Mouse (Mus musculus): ENCODE data around the gene Qrfpr. TPM values are rescaled to one million over a fixed set of nuclear protein-coding genes. Genes with fewer than 3 reads are reported as not detected.

The Qrfpr gene
- polyA plus RNA-seq, 1 experiment from 2014 or later: not detected

DNA sequence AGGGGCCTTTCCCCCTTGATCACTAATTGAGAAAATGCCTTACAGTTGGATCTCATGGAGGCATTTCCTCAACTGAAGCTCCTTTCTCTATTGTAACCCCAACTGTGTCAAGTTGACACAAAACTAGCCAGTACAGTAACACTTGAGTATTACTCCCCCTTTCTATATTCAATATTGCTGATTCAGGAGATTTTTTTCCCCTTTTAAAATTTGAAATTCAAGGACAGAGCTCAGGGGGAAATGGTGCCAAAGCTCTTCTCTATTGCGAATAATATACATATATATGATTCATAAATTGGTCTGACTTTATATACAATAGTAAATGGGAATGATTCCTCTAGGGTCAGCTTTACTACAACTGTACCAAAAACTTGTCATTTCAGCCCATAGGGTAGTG lies 71.6 kb downstream of the Qrfpr start:
- Histone ChIP-seq H3K36me3 (replicated peaks) (no peaks in the 10 kb centered on the region), H3K9ac (no peak overlapping the region), H3K27me3 (no peaks in the 10 kb centered on the region), H3K4me1 (replicated peaks) (peaks cover 17% of the 10 kb centered on the region), H3K4me3 (replicated peaks) (peak overlapping the region; percentile 78), H3K27ac (replicated peaks) (no peak overlapping the region), H3K9me3 (replicated peaks) (no peaks in the 10 kb centered on the region), H3K4me2 (peak overlapping the region; percentile 89)
- 6% methylated on average over 1 of the region's 1 CpGs for WGBS (ENCODE audit: insufficient replicate concordance)
- no peak for ATAC-seq (ENCODE audit: insufficient read depth)

DNA sequence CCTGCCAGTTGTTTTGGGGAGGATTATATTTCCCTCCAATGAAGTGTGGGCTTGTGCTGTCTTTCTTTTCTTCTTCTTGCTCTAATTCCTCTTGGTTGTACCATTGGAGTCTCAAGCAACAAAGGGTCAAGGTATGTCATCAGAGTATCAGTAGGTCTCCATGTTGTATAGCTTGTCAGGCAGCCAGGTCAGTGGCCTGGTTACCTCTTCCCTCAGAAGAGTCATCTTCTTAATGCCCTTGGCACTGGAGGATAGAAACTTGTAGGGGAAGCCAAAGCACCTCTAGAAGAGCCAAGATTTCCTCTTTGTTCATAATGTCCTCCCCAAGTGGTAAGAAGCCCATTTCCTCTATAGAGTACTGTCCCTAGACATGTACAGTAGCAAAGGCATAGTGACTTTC lies 83.1 kb downstream of the Qrfpr start:
- no peak overlapping the region for H3K4me3 ChIP-seq (replicated peaks)
- no peak overlapping the region for H3K27ac ChIP-seq (replicated peaks)
- no peak overlapping the region for H3K9ac ChIP-seq
- no peak overlapping the region for H3K4me2 ChIP-seq
- H3K36me3 ChIP-seq (replicated peaks): no peaks in the 10 kb centered on the region
- no peaks in the 10 kb centered on the region for H3K9me3 ChIP-seq (replicated peaks)
- H3K4me1 ChIP-seq (replicated peaks): no peaks in the 10 kb centered on the region
- no peak for ATAC-seq (ENCODE audit: insufficient read depth)
- H3K27me3 ChIP-seq: no peaks in the 10 kb centered on the region

DNA sequence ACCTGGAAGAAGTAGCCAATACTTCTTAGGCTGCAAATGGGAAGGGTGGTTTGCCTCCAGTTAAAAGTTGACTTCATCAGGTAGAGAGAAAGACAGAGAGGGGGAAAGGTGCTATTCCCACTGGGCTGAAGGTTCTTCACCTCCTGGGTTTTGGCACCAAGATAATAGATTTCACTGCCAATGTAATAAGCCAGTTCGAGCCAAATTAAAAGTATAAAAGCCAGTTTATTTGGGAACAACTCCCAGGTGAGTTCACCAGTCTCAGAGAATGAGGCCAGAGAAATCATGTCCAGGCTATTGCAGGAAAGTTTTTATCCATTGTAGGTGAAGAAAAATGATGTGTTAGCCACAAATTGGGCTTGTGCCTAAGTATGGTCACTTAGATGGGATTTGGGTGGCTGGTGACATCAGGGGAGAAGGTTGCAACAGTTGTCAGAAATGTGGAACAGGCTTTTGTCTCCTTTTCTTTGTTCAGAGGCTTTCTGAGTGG lies 83.9 kb downstream of the Qrfpr start:
- Histone ChIP-seq H3K9ac (no peak overlapping the region), H3K4me3 (replicated peaks) (no peak overlapping the region), H3K9me3 (replicated peaks) (no peaks in the 10 kb centered on the region), H3K4me2 (no peak overlapping the region), H3K36me3 (replicated peaks) (no peaks in the 10 kb centered on the region), H3K27ac (replicated peaks) (no peak overlapping the region), H3K27me3 (no peaks in the 10 kb centered on the region), H3K4me1 (replicated peaks) (no peaks in the 10 kb centered on the region)
- no peak for ATAC-seq (ENCODE audit: insufficient read depth)
- 61% methylated on average over 1 of the region's 1 CpGs for WGBS (ENCODE audit: insufficient replicate concordance)

DNA sequence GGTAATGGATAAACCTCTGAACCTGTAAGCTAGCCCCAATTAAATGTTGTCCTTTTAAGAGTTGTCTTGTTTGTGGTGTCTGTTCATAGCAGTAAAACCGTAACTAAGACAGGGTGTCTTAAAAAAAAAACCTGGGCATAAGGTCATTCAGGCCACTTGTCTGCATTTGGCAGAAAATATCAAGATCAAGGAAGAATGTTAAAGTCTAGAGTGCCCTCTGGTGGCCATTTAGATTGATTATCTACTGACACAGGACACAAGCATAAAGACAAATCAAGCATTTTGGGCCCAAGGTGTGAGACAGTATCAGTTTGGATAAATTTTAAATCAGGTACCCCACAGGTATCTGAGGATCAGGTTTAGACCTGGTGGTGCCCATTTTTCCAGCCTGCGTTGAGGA lies 84.6 kb downstream of the Qrfpr start:
- Histone ChIP-seq H3K4me3 (replicated peaks) (no peak overlapping the region), H3K9ac (no peak overlapping the region), H3K4me2 (no peak overlapping the region), H3K36me3 (replicated peaks) (no peaks in the 10 kb centered on the region), H3K9me3 (replicated peaks) (no peaks in the 10 kb centered on the region), H3K27me3 (no peaks in the 10 kb centered on the region), H3K27ac (replicated peaks) (no peak overlapping the region), H3K4me1 (replicated peaks) (no peaks in the 10 kb centered on the region)
- 44% methylated on average over 2 of the region's 2 CpGs for WGBS (ENCODE audit: insufficient replicate concordance)
- no peak for ATAC-seq (ENCODE audit: insufficient read depth)

DNA sequence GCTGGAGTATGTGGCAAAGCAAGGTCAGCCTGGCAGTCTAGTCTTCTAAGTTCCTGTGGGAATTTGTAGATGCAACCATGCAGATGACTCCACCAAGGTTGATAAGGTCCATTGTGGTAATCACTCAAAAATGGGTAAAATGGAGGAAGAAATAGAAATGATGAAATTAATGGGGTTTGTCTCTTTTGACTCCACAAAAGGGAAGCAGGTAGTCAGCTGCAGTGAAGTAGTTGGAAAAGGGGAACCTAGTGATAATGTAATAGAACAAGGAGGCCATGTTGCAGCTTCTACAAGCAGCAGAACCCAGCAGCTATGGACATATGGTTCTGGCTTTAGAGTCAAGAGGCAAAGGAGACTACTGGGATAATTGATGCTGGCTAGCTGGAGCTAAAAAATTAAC lies 86.0 kb downstream of the Qrfpr start:
- Histone ChIP-seq H3K9ac (no peak overlapping the region), H3K4me3 (replicated peaks) (no peak overlapping the region), H3K27me3 (no peaks in the 10 kb centered on the region), H3K4me2 (no peak overlapping the region), H3K36me3 (replicated peaks) (no peaks in the 10 kb centered on the region), H3K27ac (replicated peaks) (no peak overlapping the region), H3K9me3 (replicated peaks) (no peaks in the 10 kb centered on the region), H3K4me1 (replicated peaks) (no peaks in the 10 kb centered on the region)
- ATAC-seq (ENCODE audit: insufficient read depth): no peak

Other genes starting within 250 kb of the Qrfpr start
- 14.4 and 14.5 TPM in 2 replicates for gene Mccc1, start 221.6 kb downstream of the Qrfpr start, polyA plus RNA-seq (2015; fragmentation: Nextera tagmentation; extraction: Ambion mirVana)
- gene Ccdc144b, start 168.8 kb downstream of the Qrfpr start, polyA plus RNA-seq (2015; fragmentation: Nextera tagmentation; extraction: Ambion mirVana): not detected in 2 replicates
- gene Acad9, start 156.3 kb downstream of the Qrfpr start, polyA plus RNA-seq (2015; fragmentation: Nextera tagmentation; extraction: Ambion mirVana): 25.1 and 25.9 TPM in 2 replicates
- 0.82 and 0.89 TPM in 2 replicates for gene D3Ertd254e, start 71.3 kb downstream of the Qrfpr start, polyA plus RNA-seq (2015; fragmentation: Nextera tagmentation; extraction: Ambion mirVana)